Mouse (Mus musculus): Measurements from ENCODE around the gene Asna1.

Asna1 gene

GRCm38 (mm10) chr8:85034764-85035163 lies 9.7 kb upstream of the Asna1 start:
- DNase-seq (ENCODE audit: low read depth) = peak; percentile 85

- DNase-seq (ENCODE audit: low read depth) = no peak
These were observed 8.8 kb upstream of the Asna1 start for GRCm38 (mm10) chr8:85033867-85034266.

- DNase-seq (ENCODE audit: low read depth) = no peak
These were observed 7.7 kb upstream of the Asna1 start for GRCm38 (mm10) chr8:85032622-85033311.

- DNase-seq (ENCODE audit: low read depth) = no peak
These were observed 4.2 kb upstream of the Asna1 start for GRCm38 (mm10) chr8:85029271-85029670.

- DNase-seq (ENCODE audit: low read depth) = no peak
These were observed 2.8 kb upstream of the Asna1 start for GRCm38 (mm10) chr8:85027922-85028321.

GRCm38 (mm10) chr8:85027516-85027855 lies 2.4 kb upstream of the Asna1 start:
- no peak for DNase-seq (ENCODE audit: low read depth)

- peak; percentile 98 for DNase-seq (ENCODE audit: low read depth)
These were observed 1.8 kb upstream of the Asna1 start, which contains the start of gene Trir for GRCm38 (mm10) chr8:85026670-85027515. Trir (plus strand) TSS chr8:85026823.

GRCm38 (mm10) chr8:85023846-85024245 lies 1.2 kb downstream of the Asna1 start:
- no peak for DNase-seq (ENCODE audit: low read depth)

- DNase-seq (ENCODE audit: low read depth) = no peak
These were observed 3.5 kb downstream of the Asna1 start for GRCm38 (mm10) chr8:85021514-85022055.

GRCm38 (mm10) chr8:85017209-85017608 lies 7.9 kb downstream of the Asna1 start:
- no peak for DNase-seq (ENCODE audit: low read depth)

GRCm38 (mm10) chr8:85016724-85017123 lies 8.4 kb downstream of the Asna1 start:
- no peak for DNase-seq (ENCODE audit: low read depth)

- DNase-seq (ENCODE audit: low read depth) = no peak
These were observed 10.7 kb downstream of the Asna1 start, which contains the start of gene Best2 for GRCm38 (mm10) chr8:85014431-85014830. Best2 (minus strand) TSS chr8:85014531.

GRCm38 (mm10) chr8:85013230-85013840 lies 11.7 kb downstream of the Asna1 start:
- no peak for DNase-seq (ENCODE audit: low read depth)

- no peak for DNase-seq (ENCODE audit: low read depth)
These were observed 13.8 kb downstream of the Asna1 start for GRCm38 (mm10) chr8:85011242-85011641.

- no peak for DNase-seq (ENCODE audit: low read depth)
These were observed 17.4 kb downstream of the Asna1 start for GRCm38 (mm10) chr8:85007686-85008085.

- DNase-seq (ENCODE audit: low read depth) = peak; percentile 87
These were observed 27.3 kb downstream of the Asna1 start for GRCm38 (mm10) chr8:84997649-84998295.

- no peak for DNase-seq (ENCODE audit: low read depth)
These were observed 28.1 kb downstream of the Asna1 start for GRCm38 (mm10) chr8:84996978-84997377.

GRCm38 (mm10) chr8:84995680-84996079 lies 29.4 kb downstream of the Asna1 start:
- DNase-seq (ENCODE audit: low read depth) = no peak

- no peak for DNase-seq (ENCODE audit: low read depth)
These were observed 30.7 kb downstream of the Asna1 start for GRCm38 (mm10) chr8:84994375-84994774.

- no peak for DNase-seq (ENCODE audit: low read depth)
These were observed 34.2 kb downstream of the Asna1 start for GRCm38 (mm10) chr8:84990836-84991235.

GRCm38 (mm10) chr8:84990349-84990748 lies 34.7 kb downstream of the Asna1 start, which contains the start of gene Hook2:
Hook2 (plus strand) TSS chr8:84990603.
- DNase-seq (ENCODE audit: low read depth) = peak; percentile 99

GRCm38 (mm10) chr8:84989810-84990209 lies 35.3 kb downstream of the Asna1 start:
- peak; percentile 95 for DNase-seq (ENCODE audit: low read depth)

Measured in c-Kit-positive CD71-negative TER-119-negative erythroid progenitor cells, embryonic 14.5 days (primary cell).